Mouse (Mus musculus): Measurements from ENCODE around the gene Baz1a.

The Baz1a gene

DNA sequence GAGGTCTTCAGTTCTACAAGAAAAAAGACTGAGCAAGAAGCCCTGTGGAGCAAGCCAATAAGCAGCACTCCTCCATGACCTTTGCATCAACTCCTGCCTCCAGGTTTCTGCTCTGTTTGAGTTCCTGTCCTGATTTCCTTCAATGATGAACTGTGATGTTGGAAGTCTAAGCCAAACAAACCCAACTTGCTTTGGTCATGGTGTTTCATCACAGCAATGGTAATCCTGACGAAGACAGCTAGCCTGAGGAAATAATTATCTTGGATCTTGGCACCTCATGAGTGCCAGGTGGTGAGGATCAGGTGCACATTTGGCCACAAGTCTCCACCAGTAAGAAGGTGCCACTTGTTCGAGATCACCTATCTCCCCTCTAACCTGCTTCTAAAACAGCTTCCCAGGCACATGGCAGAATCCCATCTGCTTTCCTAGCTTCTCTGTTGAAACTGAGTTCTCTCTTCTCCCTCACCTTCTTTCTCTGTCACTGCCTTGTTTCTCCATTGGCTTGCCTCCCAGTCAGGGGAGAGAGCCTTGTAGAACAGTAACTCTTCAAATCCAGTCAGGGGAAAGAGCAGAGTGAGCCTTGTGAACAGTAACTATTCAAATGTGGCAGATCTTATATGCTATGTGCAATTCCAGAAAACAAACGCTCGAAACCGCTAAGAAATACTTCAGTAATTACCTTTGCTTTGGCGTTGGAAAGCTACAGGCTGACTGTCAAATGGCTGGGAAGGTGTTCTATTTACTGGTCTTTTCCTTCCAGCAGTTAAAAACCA lies at the start of gene Baz1a:
Baz1a (minus strand) TSS at position 723 of the 773 bp plus-strand sequence.
- no peak for DNase-seq (ENCODE audit: low spot score)

DNA sequence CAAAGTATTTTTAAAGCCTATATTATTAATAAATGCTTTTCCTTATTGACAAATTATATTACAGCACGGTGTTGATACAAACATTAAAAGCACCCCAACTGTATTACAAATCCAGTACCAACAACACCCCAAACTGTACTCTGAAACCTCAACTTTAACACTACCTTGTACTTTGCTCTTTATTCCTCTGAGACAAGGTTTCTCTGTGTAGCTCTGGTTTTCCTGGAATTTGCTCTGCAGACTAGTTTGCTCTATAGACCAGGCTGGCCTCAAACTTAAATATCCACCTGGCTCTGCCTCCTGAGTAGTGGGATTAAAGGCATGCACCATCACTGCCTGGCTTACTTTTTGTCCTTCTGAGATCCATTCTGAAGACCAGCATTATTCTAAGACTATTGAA lies 48.0 kb upstream of the Baz1a start:
- no peak for DNase-seq (ENCODE audit: low spot score)

DNA sequence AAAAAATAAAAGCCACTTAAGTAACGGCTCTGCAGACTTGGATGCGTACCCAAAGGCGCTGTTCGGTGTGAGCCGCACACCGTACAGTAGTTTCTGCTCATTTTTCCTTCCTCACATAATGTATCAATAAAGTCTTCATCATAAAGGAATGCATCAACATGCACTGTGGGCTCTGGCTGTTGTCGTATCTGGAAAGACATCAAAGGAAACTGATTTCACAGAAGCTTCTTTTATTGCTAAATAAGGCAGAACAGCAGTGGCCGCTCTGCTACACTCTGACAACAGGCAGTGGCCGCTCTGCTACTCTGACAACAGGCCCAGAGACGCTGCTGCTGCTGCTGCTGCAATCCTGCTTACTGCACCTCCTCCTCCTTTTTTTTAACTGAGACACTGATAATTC lies 46.9 kb upstream of the Baz1a start:
- no peak for DNase-seq (ENCODE audit: low spot score)

DNA sequence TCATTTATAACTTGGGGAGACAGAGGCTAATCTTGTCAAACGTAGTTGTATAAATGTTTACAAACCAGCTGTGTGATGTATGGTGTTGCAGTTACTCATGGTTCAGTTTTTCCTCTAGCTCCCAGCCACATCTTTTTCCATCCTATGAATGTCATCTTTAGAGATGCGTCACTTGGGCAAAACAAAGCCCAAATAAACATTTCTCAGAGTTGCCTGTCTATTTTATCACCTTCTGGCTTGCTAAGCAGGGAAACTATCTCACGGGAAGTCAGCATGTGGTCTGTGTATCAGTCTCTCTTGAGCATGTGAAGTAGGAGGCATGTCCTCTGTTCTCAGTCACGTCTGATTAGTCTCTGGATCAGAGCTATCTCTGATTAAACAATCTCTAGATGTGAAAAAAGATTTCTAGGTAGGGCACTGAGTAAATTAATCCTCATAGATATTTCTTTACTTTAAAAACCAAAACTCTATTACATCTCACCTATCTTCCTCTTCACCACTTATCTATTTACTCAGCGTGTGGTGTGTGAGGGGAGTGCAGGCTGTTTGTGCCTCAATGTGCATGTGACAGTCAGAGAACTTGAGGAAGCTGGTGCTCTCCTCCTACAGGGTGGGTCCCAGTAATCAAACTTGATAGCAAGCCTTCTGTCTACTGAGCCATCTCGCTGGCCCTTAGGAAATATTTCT lies 46.2 kb upstream of the Baz1a start:
- no peak for DNase-seq (ENCODE audit: low spot score)

DNA sequence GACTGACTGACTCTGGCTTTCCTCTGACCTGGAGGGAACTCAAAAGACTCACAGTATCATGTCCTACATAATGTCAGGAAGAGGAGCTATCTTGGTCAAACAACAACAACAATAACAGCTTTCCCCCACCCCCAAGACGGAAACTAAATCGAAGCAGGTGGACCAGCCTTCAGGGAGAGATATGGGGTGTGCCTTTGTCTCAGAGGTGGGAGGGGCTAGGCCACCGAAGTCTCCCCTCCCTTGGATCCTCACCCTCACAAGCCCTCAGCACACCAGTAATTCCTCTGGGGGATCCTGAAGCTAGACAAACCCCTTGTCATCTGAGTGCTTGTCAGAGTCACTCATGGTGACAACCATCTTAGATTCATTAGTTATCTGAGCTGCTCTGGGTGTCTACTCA lies 45.7 kb upstream of the Baz1a start:
- no peak for DNase-seq (ENCODE audit: low spot score)

DNA sequence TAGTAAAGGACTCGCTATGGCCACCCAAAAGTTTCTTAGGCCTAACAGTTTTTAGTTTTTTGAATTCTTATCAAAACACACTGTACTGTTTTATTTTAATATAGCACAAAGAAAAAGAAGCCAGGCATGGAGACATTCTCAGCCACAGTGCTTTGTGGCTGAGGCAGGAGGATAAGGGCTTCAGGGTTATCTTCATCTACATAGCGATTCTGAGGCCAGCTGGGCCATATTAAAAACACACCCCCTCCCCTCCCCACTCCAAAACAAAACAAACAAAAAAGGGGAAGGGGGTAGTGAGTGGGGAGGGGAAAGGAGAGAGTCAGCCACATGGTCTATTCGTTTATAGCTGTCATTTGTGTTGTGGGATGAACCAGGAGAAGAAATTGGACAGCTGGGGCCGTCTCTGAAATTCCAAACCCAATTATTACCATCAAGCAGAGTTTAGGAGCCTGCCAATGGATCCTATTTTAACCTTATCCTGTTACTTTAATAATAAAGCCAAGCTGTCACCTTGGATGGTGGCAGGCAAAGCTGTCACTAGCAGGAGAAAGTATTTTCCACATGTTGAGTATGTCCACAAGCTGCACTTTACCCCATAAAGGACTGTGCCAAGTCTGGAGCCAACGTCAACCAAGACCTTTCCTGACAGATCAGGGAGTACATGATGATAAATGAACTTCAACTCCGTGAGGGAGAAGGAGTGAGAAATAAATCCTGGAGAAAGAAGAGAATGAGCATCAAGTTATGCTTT lies 44.9 kb upstream of the Baz1a start:
- no peak for DNase-seq (ENCODE audit: low spot score)

DNA sequence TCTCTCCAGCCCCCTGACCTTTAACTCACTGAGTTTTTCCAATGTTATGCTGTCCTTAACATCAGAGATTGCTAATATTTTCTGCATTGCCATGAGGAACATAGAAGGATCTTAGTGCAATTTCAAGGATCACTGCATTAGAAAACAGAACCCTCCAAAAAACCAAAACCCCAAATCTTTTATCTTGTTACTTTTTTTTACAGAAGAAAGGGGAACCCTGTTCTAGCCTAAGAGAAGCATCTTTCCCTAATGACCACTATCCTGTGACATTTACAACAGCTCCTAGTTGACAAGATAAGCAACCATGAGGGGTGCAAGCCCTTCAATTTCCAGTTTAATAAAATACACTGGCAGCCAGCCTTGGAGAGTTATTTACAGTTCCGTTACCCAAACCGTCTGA lies 42.6 kb upstream of the Baz1a start:
- DNase-seq (ENCODE audit: low spot score) = no peak

DNA sequence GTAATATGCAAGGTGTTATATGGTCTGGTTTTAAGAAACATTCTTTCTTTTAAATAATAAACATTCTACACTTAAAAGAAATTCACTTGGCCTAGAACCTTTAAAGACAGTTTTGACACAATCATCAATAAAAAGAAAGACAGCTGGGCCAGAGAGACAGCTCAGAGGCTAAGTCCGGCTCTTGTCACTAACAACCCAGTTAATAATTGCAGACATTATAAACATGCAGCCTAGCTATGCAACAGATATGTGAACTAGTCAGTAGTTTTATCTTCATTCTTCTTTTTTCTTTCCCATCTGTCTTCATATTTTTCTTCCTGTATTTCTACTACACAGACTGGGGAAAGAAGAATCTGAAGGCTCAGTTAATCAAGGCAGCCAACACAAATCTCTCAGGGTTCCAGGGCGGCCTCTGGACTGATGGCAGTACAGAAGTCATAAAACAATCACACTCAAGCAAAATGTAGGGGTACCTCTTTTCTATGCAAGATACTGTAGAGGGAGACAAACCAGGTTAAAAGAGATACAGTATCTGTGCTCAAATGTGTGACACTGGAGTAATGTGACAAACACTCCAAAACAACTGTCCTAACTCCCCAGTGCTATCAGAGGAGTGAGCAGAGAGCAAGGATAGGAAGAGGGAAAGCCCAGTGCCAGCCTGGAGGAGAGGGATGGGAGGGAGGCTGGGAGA lies 40.5 kb upstream of the Baz1a start:
- DNase-seq (ENCODE audit: low spot score) = no peak

DNA sequence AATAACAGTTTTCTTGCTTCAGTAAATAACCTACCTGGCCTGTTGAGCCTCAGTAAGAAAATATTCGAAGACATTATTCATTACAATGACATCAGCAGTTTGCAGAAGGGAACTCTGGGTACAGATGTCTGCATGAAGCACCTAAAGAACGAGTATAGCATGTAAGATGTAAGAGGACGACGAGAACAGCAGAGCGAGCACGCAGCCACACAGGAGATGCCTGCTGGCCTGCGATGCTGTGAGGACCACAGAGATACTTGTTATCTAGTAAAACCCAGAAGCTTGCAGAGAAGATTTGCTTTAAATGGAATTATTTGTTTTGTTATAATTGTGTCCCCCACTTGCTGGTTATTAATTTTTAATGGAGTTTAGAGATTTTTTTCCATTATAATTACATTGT lies 39.1 kb upstream of the Baz1a start:
- DNase-seq (ENCODE audit: low spot score) = no peak

DNA sequence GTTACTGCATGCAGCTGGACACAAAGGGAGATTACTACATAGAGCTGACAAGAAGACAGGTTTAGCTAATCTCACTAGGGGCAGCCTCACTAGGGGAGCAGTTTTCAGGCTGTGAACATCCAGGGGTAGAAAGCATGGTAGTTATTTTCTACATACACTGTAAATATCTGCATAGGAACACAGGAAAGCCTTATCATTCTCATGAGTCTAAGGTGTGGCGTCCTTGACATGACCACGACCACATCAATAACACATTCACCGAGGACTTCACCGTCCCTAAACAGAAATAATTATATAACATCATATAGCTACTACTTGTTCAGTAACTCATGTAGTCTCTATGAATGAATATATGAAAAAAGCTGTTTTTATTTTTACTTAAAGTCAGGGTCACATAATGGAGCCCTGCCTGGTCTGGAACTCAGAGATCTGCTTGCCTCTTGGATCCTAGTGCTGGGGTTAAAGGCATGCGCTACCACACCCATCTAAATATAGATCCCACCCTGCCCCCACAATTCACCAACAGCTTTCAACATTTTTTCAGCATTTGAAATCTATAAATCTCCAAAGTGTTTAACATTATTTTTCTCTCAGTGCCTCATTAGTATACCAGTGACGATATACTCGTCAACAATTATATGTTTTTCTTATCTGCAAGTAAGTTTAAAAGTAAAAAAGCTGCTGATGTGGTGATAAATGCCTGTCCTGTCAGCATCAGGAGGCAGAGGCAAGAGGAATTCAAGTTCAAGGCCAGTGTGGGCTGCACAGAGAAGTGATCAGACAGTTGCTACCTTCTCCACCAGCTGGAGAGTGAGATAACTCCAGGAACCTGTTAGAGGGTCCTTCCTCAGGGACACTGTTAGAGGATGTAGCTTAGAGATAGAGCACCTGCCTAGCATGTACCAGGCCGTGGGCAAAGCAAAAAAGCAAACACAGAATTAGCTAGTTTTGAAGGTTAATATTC lies 37.3 kb upstream of the Baz1a start:
- DNase-seq (ENCODE audit: low spot score) = no peak

DNA sequence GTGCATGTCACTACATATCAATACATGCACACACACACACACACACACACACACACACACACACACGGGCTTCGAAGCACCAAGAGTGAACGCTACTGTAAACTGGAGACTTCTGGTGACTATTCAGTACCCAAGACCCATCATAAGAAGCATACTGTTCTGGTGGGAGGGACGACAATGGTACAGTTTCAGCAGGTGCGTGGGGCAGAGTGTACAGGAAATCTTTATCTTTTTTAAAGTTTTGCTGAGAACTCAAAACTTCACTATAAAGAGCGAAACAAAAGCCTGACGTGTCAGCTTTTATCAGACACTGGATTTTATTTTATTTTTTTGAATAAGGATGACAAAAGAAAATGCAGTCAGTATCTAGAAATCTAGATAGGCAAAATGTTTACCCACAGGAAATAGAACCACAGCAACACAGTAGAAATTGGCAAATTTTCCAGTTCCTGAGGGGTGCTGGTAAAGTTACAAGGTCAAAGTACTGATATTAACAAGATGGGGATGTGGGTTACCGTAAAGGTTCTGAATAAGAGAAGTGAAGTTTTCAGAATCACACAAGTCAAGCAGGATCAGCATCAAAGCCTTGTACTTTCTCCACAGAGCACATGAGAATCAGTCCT lies 35.7 kb upstream of the Baz1a start:
- DNase-seq (ENCODE audit: low spot score) = no peak

DNA sequence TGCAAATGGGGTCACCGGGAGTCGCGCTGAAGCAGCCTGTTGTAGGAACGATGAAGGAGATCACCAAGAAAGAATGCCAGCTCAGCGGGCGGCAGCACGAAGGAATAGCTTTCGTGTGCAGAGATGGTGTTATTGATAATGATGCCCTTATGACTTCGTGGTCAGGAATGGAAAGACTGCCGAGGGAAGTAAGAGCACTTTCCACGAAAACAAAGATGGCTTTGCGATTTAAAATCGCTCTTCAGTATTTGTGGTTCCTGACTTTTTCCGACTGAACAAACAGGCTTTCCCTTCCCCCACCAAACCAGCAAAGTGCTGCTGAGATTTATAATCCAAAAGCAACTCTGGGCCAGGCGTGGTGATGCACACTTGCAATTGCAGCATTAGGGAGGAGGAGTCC lies 26.9 kb upstream of the Baz1a start:
- no peak for DNase-seq (ENCODE audit: low spot score)

DNA sequence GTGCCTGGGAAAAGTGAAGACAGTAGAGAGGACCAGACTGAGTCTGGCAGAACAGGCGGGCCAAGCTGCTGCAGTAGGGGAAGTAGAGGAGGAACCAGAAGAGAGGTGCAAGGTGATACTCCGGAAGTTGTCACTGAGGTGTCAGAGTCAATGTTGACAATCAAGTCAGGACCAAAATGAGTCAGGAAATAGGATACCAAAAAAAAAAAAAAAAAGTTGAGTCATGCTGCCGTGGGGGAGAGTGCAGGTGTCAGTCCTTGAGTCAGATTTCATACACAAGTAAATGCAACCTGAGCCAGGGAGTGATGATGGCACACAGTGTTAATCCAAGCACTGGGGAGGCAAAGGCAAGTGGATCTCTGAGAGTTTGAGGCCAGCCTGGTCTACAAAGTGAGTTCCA lies 12.9 kb upstream of the Baz1a start:
- DNase-seq (ENCODE audit: low spot score) = no peak

DNA sequence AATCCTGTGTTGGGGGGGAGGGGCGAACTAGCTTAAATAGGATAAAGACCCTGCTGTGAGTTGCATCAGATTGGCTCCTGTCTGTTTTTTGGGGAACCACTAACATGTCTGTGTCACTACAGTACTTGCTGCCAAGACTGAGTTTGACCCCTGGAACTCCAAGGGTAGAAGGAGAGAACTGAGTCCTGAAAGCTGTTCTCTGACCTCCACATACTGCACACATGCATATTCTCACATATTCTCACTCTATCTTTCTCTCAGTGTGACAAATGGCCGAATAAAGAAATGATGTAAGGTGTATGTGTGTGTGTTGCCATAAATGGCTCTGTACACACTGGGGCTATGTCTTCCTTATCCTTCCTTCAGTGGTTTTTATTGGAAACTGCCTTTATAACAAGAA lies 9.1 kb upstream of the Baz1a start:
- no peak for DNase-seq (ENCODE audit: low spot score)

DNA sequence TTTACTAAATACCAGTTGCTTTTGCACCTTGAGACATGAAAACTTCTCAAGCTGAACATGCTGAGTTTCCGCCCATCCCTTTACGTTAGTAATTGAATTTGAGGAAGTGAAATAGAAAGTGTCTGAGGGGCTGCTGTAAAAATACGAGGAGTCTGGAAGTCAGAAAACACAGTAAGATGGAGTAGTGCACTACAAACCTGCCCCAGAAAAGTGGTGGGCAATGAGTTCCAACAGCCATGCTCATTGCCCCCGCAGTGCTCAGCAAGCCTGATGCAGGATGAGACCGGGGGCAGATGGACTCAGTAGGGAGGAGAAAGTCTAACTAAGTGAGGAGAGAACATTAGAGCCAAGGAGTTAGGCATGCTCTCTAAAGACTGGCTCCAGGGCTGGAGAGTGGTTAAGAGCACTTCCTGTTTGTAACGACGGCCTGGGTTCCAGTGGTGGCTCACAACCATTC lies 5.3 kb upstream of the Baz1a start:
- no peak for DNase-seq (ENCODE audit: low spot score)

DNA sequence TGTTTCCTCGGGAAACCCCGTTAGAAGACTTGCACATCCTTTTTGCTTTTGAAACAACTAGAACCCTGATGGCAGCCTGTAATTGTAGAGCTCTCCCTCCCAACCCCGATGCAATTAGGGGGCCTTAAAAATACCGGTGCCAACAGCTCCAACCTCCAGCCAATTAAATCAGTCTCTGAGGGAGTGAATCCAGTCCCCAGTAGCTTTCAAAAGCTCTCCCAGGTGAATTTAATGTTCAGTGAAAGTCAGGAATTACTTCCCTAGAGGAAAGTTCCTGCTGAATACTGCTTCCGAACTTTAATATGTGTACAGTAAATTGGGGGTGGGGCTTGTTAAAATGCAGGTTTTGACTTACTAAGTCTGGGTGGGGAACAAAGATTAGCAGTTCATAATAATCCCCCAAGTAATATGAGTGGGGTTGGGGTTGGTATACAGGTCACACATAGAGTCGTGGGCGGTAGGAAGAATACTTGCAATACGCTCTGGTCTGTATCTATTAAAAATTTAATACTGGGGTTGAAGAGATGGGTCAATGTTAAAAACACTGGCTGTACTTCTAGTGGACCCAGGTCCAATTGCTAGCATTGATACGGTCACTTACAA lies 3.1 kb upstream of the Baz1a start:
- DNase-seq (ENCODE audit: low spot score) = no peak

DNA sequence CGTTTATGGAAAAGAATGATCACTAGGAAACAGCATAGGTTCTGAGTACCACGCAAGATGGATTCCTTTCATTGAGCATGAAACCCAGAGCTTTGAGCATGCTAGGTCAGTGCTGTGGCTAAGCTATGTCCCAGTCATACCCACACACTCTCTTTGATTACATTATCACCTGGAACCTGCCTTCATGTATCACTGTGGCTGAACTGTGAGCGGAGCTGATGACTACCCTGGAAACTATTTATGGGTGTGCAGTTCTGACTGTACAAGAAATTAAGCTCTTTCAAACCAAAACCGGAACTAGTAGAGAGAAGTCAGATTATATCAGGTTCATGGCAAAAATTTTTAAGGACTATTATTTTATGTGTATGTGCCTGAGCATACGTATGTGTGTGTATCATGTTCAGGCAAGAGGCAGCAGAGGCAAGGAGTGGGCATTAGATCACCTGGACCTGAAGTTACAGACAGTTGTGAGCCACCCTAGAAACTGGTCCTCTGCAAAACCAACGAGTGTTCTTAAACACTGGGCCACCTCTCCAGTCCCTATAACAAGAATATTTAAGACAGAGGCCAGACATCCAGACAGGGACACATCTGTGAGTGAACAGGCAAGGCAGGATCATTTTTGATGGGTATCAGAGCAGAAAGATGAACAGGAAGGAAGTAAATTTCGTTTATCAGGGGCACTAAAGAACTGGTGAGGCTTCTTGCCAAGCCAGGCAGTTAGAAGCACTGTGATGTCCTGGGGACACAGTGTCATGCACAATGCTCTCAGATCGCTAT lies 2.4 kb upstream of the Baz1a start:
- no peak for DNase-seq (ENCODE audit: low spot score)

DNA sequence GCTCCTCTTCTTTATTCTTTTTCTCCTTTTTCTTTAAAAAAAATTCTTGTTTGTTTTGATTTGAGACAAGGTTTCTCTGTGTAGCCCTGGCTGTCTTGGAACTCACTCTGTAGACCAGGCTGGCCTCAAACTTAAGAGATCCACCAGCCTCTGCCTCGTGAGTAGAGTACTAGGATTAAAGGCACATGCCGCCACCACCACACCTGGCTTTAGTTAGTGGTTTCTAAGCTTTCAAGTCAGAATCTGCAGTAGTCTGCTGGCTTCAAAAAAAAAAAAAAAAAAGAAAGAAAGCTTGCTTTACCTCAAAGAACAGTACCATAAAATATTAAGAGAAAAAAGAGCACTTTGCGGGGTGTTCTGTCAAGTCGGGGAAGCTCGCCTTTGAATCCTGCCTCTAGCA lies 1.3 kb upstream of the Baz1a start:
- no peak for DNase-seq (ENCODE audit: low spot score)

DNA sequence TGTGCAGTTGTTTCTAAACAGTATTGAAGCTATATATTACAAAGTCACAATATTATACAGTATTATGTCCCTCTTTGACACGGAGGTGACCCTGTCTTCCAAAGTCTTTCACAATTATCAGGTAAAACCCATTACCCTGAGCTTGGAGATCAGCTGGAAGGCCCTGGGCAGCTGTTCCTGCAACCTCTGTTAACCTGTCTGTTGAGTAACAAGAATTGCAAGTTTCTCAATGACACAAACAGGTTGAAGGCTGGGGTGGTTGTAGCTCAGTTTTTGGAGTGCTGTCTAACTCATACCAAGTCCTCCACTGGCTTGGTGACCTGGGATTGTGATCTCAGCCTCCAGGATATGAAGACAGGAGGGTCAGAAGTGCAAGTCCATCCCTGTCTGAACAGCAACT lies 1.1 kb downstream of the Baz1a start:
- DNase-seq (ENCODE audit: low spot score) = no peak

Measured in retina, embryonic 14.5 days (tissue).